Mouse (Mus musculus) T-helper 1 cell (primary cell): ENCODE results near the gene Sf3a1.

ENCODE experiments used
- in situ Hi-C: fragments of 300-600 bp; cut with MboI, MseI; formaldehyde crosslinking; loops from one replicate; pipeline ENCODE4 v1.15.1; 2025; ENCODE audit warnings: high pct_unique_total_duplicates

Gene Sf3a1

GRCm38 (mm10) chr11:4134986-4135935 lies 24.9 kb upstream of the Sf3a1 start, which contains the start of gene Rnf215:
Gene Rnf215, plus strand, starts transcription at chr11:4135202.
- in situ Hi-C loops: loop anchor here (5.0 kb wide), 1 partner anchor 83 kb away; no protein-coding TSS in a partner anchor

GRCm38 (mm10) chr11:4138964-4139363 lies 21.2 kb upstream of the Sf3a1 start:
- in situ Hi-C loops: no loop called here

GRCm38 (mm10) chr11:4141505-4141904 lies 18.6 kb upstream of the Sf3a1 start:
- in situ Hi-C loops: no loop called here

- in situ Hi-C loops: no loop called here
Observed at GRCm38 (mm10) chr11:4142352-4142751, 17.8 kb upstream of the Sf3a1 start.

- in situ Hi-C loops: no loop called here
Observed at GRCm38 (mm10) chr11:4143281-4144062, 16.7 kb upstream of the Sf3a1 start.

GRCm38 (mm10) chr11:4146381-4146780 lies 13.8 kb upstream of the Sf3a1 start:
- in situ Hi-C loops: no loop called here

GRCm38 (mm10) chr11:4147098-4147497 lies 13.1 kb upstream of the Sf3a1 start:
- in situ Hi-C loops: no loop called here

- in situ Hi-C loops: no loop called here
Observed at GRCm38 (mm10) chr11:4148120-4148519, 12.0 kb upstream of the Sf3a1 start.

GRCm38 (mm10) chr11:4148536-4149156 lies 11.5 kb upstream of the Sf3a1 start:
- in situ Hi-C loops: no loop called here

GRCm38 (mm10) chr11:4149886-4150285 lies 10.3 kb upstream of the Sf3a1 start:
- in situ Hi-C loops: no loop called here

GRCm38 (mm10) chr11:4153694-4154093 lies 6.5 kb upstream of the Sf3a1 start:
- in situ Hi-C loops: no loop called here

- in situ Hi-C loops: no loop called here
Observed at GRCm38 (mm10) chr11:4155641-4156040, 4.5 kb upstream of the Sf3a1 start.

GRCm38 (mm10) chr11:4158676-4159075 lies 1.5 kb upstream of the Sf3a1 start:
- in situ Hi-C loops: no loop called here

GRCm38 (mm10) chr11:4160758-4161480 lies 769 bp downstream of the Sf3a1 start:
- in situ Hi-C loops: no loop called here

- in situ Hi-C loops: no loop called here
Observed at GRCm38 (mm10) chr11:4164701-4165100, 4.6 kb downstream of the Sf3a1 start.

GRCm38 (mm10) chr11:4166467-4167090 lies 6.4 kb downstream of the Sf3a1 start:
- in situ Hi-C loops: no loop called here

- in situ Hi-C loops: no loop called here
Observed at GRCm38 (mm10) chr11:4174586-4174985, 14.4 kb downstream of the Sf3a1 start.

- in situ Hi-C loops: no loop called here
Observed at GRCm38 (mm10) chr11:4177716-4178115, 17.6 kb downstream of the Sf3a1 start.

- in situ Hi-C loops: no loop called here
Observed at GRCm38 (mm10) chr11:4182061-4182460, 21.9 kb downstream of the Sf3a1 start.

- in situ Hi-C loops: no loop called here
Observed at GRCm38 (mm10) chr11:4183511-4183910, 23.4 kb downstream of the Sf3a1 start.
